Mouse (Mus musculus): ENCODE measurements around the gene Dnase1. TPM values are rescaled to one million over a fixed set of nuclear protein-coding genes. Genes with fewer than 3 reads are reported as not detected.
"Not testable (repeated sequence)": the region's sequence is repeated elsewhere in the genome, so short reads cannot be mapped to it uniquely, and the experiment has no call there.

The Dnase1 gene
- 0.37 and 0.47 TPM in 2 replicates for total RNA-seq (2017)

DNA sequence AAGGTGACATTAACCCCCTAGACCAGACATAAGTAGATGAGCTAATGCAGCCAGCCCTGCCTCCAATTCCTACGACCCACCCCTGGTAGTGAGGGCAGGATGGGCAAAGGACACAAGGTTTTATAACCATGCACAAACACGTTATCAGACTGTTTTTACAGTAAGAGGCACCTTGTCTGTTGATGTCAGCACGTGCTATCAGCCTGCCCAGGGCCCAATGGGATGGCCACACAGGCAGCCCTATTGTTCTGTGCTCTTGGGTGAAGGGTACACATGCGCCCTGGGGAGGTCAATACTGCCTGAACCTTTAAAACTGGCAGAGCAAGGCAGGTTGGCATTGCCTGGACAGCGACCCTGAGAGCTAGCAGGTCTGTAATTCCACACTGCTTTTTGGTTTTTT lies at the start of gene Dnase1:
Gene Dnase1, plus strand, starts transcription at position 136 of the 400 bp plus-strand sequence.
- ATAC-seq (ENCODE audit: extremely low read depth, insufficient number of reproducible peaks, low FRiP score, poor library complexity, severe bottlenecking) = no peak

- ATAC-seq (ENCODE audit: extremely low read depth, insufficient number of reproducible peaks, low FRiP score, poor library complexity, severe bottlenecking) = no peak
Measured at GRCm38 (mm10) chr16:3988410-3988809, 48.3 kb upstream of the Dnase1 start.

DNA sequence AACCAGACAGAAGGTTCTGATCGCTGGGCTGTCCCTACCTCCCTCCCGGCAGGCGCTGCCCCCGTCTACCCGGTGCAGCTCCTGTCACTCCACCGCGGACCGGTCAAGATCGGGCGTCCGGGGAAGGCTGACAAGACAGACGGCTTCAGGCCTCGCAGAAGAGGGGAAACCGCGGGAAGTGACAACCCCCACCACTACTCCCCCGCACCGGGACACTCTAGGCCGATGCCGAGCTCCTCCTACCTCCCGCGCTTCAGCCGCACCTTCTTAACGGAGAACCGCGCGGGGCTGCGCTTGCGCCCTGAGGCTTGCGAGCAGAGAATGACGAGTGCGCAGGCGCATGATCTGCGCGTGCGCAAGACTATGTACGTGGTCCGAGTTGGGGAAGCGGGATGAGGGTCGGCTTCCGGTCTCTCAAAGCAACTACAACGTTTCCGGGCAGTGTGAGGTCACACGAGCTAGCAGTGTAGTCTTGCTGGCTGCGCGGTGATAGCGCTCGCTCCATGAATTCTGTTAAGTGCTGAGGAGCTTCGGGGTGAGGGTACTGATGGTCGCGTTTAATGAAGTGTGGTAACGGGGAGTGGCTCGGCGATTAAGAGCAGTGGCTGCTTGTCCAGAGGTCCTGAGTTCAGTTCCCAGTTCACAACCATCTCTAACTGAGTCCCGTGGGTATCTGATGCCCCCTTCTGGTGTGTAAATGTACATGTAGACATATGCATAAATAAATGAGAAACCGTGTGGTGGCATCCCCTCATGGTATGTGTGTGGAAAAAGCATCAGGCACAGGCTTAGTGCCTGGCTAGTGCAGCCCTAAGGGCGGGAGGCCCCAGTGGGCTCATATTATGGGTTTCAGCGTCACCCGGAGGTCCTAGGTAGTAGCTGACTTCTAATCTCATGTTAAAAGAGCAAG lies 33.0 kb upstream of the Dnase1 start, which contains the start of gene Slx4:
Gene Slx4, minus strand, starts transcription at position 282 of the 910 bp plus-strand sequence.
- peak; percentile 89 for ATAC-seq (ENCODE audit: extremely low read depth, insufficient number of reproducible peaks, low FRiP score, poor library complexity, severe bottlenecking)

DNA sequence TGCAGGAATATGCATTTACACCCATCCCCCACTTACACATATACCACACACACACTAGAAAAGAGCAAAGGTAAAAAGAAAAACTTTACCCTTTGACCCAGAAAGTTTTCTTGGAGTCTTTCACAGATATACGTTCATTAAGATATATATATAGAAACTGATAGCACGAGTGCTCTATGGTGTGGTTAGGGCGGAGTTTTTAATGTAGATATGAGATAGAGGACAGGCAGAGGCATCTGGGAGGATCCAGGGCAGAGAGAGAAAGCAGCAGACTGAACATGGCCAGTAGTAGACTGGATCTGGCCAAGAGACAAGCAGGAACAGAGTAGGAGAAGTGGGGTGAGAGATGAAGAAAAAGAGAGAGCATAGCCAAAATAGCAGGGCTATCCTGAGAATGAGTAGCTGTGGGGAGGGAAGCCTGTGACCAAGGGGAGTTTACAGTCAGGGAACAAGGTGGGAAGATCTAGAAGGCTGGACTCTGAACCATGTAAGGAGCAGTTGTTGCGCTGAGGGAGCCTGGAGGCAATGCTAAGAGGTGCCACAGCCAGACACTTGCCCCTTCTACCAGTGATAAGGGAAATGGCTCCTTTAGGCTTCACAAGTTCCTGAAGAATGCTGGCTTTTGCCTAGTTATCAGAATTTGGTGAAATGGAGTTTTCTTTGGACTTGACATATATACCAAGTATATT lies 23.7 kb upstream of the Dnase1 start:
- ATAC-seq (ENCODE audit: extremely low read depth, insufficient number of reproducible peaks, low FRiP score, poor library complexity, severe bottlenecking) = no peak

DNA sequence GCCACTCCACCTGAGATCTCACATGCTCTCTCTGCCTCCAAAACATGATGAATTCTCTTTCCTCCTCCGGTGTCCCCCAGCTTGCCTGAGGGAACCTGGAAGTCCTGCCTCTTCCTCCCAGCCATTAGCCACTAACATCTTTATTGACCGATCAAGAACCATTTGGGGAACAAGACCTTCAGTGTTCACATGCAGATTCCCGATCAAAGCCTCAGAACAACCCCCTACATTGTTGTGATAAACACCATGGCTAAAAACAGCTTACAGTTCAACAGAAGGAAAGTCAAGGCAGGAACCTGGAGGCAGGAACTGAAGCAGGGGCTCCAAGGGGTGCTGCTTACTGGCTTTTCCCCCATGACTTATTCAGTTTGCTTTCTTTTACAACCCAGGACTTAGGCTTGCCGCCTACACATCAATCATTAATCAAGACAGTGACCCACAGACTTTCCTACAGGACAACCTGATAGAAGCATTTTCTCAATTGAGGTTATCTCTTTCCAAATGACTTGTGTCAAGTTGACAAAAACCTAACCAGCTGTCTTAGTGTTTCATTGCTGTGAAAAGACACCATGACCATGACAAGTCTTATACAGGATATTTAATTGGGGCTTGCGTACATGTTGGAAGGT lies 22.6 kb upstream of the Dnase1 start:
- no peak for ATAC-seq (ENCODE audit: extremely low read depth, insufficient number of reproducible peaks, low FRiP score, poor library complexity, severe bottlenecking)

DNA sequence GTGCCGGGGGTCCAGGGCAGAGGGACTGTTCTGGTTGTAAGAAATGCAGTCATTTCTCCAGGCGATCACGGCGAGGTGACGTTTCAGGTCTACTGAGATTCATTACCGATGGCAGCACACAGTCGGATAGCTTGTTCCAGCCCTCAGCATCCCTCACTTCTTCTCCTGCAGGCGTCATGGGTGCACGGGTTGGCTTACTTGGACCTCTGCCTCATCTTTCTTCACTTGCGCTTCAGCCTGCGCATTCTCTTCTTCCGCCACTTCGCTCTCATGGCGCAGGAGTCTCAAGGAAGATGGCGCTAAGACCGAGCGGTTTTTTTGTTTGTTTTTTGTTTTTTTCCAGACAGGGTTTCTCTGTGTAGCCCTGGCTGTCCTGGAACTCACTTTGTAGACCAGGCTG lies 20.0 kb upstream of the Dnase1 start:
- ATAC-seq (ENCODE audit: extremely low read depth, insufficient number of reproducible peaks, low FRiP score, poor library complexity, severe bottlenecking) = not testable (repeated sequence)

DNA sequence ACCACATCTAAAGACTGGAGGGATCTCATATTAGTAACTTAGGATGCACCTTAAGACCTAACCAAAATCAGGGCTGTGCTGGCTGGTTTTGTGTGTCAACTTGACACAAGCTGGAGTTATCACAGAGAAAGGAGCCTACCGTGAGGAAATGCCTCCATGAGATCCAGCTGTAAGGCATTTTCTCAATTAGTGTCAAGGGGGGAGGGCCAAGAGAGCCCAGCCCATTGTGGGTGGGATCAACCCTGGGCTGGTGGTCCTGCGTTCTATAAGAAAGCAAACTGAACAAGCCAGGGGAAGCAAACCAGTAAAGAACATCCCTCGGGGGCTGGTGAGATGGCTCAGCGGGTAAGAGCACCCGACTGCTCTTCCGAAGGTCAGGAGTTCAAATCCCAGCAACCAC lies 19.3 kb upstream of the Dnase1 start:
- not testable (repeated sequence) for ATAC-seq (ENCODE audit: extremely low read depth, insufficient number of reproducible peaks, low FRiP score, poor library complexity, severe bottlenecking)

- no peak for ATAC-seq (ENCODE audit: extremely low read depth, insufficient number of reproducible peaks, low FRiP score, poor library complexity, severe bottlenecking)
Measured at GRCm38 (mm10) chr16:4021241-4021640, 15.5 kb upstream of the Dnase1 start.

DNA sequence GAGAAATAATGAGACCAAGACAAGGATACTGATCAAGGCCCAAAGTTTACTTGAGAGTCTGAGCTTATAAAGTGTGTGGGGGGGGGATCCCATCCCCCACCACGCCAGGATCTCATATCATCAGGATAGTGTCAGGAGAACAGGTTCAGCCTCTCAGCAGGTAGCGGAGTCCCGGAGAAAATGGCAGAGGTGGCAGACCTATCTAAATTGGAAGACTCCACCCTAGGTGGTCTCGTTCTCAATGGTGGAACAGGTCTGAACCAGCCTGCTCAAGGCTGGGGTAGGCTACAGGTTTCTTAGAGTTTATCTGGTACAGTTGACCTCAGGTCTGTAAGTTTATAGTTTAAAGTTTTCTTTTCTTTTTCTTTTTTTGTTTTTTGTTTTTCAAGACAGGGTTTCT lies 14.0 kb upstream of the Dnase1 start:
- no peak for ATAC-seq (ENCODE audit: extremely low read depth, insufficient number of reproducible peaks, low FRiP score, poor library complexity, severe bottlenecking)

GRCm38 (mm10) chr16:4026672-4027071 lies 10.1 kb upstream of the Dnase1 start:
- no peak for ATAC-seq (ENCODE audit: extremely low read depth, insufficient number of reproducible peaks, low FRiP score, poor library complexity, severe bottlenecking)

DNA sequence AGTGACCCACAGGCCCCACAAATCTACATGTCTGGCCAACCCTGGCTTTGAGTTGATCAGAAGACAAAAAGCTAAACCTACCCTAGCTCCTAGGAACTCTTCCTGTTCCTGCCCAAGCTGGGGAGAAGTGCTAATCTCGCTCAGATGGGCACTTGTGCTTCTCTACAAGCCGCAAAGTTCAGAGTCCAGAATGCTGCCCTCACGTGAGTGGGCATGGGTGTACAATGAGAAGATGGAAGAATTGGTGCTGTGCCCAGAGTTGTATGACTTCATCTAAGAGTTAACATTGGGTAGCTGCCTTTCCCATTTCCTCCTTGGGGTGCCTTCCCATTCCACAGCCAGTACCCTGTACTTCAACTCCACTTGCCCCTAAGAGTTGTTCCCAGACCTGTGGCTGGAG lies 9.5 kb upstream of the Dnase1 start:
- no peak for ATAC-seq (ENCODE audit: extremely low read depth, insufficient number of reproducible peaks, low FRiP score, poor library complexity, severe bottlenecking)

DNA sequence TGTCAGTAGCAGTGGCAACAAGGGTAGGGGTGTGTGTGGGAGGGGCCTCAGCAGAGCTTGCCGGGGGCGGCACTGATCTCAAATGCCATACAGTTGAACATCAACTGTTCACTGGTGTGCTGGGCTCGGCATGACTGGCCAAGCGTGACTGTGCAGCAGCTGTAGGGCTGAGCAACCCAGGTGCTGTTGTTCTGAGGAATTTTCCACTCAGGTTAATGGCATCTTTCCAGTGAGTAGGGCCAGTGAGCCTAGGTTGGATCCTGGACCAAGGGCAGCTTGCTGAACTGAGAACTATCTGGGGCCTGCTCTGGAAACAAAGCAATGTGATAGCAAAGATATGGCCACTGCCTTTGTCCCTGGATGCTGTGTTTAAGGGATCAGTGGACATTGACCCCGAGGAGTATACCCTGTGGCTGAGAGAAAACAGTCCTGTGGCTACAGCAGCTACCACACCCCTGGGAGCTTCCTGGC lies 7.3 kb upstream of the Dnase1 start:
- ATAC-seq (ENCODE audit: extremely low read depth, insufficient number of reproducible peaks, low FRiP score, poor library complexity, severe bottlenecking) = peak; percentile 26; the same call in 1 of the 2 replicates

DNA sequence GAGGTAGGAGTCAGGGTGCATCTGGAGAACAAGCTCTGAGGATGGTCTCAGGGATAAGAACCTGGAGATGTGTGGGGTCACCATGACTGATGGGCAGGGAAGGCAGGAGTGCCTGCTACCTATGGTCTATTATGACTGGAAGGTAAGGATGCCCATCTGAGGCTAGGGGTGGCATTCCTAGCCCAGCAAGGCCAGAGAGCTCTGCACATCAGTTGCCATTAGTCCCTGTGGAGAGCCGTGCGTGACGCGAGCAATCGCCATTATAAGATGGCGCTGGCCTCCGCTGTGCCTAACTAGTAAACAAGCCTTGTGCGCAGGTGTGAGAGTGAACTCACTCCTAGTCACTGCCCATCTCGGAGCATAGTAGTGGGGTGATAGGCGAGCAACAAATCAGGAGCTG lies 6.2 kb upstream of the Dnase1 start:
- ATAC-seq (ENCODE audit: extremely low read depth, insufficient number of reproducible peaks, low FRiP score, poor library complexity, severe bottlenecking) = no peak

GRCm38 (mm10) chr16:4031441-4032274 lies 5.1 kb upstream of the Dnase1 start:
- no peak for ATAC-seq (ENCODE audit: extremely low read depth, insufficient number of reproducible peaks, low FRiP score, poor library complexity, severe bottlenecking)

GRCm38 (mm10) chr16:4032341-4032748 lies 4.4 kb upstream of the Dnase1 start:
- ATAC-seq (ENCODE audit: extremely low read depth, insufficient number of reproducible peaks, low FRiP score, poor library complexity, severe bottlenecking) = no peak

DNA sequence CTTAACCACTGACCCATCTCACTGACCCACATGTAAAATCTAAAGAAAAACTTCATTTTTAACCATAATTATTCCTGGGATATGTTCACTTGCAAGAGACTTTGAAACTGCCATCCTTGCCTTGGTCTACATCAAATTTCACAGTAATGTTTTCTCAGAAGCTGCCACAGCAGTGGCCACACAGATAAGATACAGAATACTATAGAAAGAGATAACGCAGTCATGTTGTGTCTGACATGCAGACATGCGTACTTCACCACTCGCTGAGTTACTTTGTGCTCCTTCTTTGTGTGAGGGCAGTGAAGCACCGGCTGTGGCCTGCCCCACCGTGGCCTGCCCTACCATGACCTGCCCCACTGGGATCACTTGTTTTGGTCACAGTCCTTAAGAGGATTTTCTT lies 2.8 kb upstream of the Dnase1 start:
- ATAC-seq (ENCODE audit: extremely low read depth, insufficient number of reproducible peaks, low FRiP score, poor library complexity, severe bottlenecking) = no peak

DNA sequence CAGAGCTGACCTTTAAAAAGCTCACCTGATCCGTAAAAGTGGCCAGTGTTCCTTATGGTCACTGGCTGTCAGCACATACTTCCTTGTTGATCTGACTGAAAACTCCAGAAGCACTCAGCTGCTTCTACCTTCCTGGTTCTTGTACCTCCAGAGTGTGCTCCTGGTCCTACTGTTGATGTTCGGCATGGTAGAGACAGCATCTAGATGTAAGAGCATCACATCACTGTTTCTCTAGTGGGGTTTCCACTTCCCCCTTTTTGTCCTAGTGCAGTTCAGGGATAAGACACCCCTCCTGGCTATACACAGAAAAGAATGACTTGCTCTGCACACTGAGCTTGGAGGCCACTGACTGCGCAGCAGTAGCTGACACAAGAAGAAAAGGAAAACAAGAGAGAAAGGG lies 2.3 kb upstream of the Dnase1 start:
- no peak for ATAC-seq (ENCODE audit: extremely low read depth, insufficient number of reproducible peaks, low FRiP score, poor library complexity, severe bottlenecking)

- no peak for ATAC-seq (ENCODE audit: extremely low read depth, insufficient number of reproducible peaks, low FRiP score, poor library complexity, severe bottlenecking)
Measured at GRCm38 (mm10) chr16:4035575-4035974, 1.2 kb upstream of the Dnase1 start.

DNA sequence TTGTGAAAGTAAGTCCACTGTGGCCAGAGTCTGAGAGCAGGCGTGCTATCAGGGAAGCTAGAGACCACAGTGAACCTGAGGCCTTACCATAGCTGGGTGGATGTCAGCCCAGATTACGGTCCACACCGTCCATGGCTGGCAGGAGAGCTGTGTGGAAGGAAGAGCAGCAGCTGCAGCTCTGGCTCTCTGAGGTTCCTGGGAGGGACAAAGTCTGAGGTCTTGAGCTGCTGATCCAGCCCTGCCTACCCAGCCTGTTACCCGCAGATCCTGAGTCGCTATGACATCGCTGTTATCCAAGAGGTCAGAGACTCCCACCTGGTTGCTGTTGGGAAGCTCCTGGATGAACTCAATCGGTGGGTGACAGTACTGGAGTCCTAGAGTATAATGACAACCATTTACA lies 948 bp downstream of the Dnase1 start:
- ATAC-seq (ENCODE audit: extremely low read depth, insufficient number of reproducible peaks, low FRiP score, poor library complexity, severe bottlenecking) = no peak
